Mouse (Mus musculus) intestine, embryonic 14.5 days (tissue): ENCODE results near the gene Bicral. TPM values are rescaled to one million over a fixed set of nuclear protein-coding genes. Genes with fewer than 3 reads are reported as not detected.
"Not testable (repeated sequence)": the region's sequence is repeated elsewhere in the genome, so short reads cannot be mapped to it uniquely, and the experiment has no call there.

Source experiments
- ATAC-seq: fragments of 200-750 bp; cut with Nextera tagmentation; replicated peaks from 2 replicates; pipeline ENCODE4 v1.8.0; 2017; ENCODE audit warnings: low read depth, moderate number of reproducible peaks, moderate TSS enrichment, moderate library complexity; ENCODE audit not compliant: low FRiP score, low TSS enrichment
- DNase-seq: peaks from one replicate; pipeline ENCODE4 v3.0.0-alpha.2; 2018; ENCODE audit warnings: low spot score
- H3K27ac ChIP-seq: fragments of 300-500 bp; sonication (generic); 2 replicates; pipeline ENCODE4 v1.5.1; 2014; ENCODE audit warnings: low read depth, mild to moderate bottlenecking, control low read depth
- H3K27me3 ChIP-seq: fragments of 300-500 bp; sonication (generic); replicated peaks from 2 replicates; pipeline ENCODE4 v1.6.1; 2014; ENCODE audit warnings: low read length, control low read depth; ENCODE audit not compliant: control insufficient read depth, insufficient read depth
- H3K36me3 ChIP-seq: fragments of 300-500 bp; sonication (generic); 2 replicates; pipeline ENCODE4 v1.6.1; 2014; ENCODE audit warnings: low read length, control low read depth; ENCODE audit not compliant: control insufficient read depth, insufficient read depth
- H3K4me1 ChIP-seq: fragments of 300-500 bp; sonication (generic); replicated peaks from 2 replicates; pipeline ENCODE4 v1.6.1; 2014; ENCODE audit warnings: low read length, control low read depth, mixed read lengths; ENCODE audit not compliant: control insufficient read depth, insufficient read depth
- H3K4me2 ChIP-seq: fragments of 300-500 bp; sonication (generic); 2 replicates; pipeline ENCODE4 v1.6.1; 2014; ENCODE audit warnings: low read length
- H3K4me3 ChIP-seq: fragments of 300-500 bp; sonication (generic); 2 replicates; pipeline ENCODE4 v1.5.1; 2014; ENCODE audit warnings: low read depth, low read length, control low read depth, mixed read lengths
- H3K9ac ChIP-seq: fragments of 300-500 bp; sonication (generic); 2 replicates; pipeline ENCODE4 v1.6.1; 2014; ENCODE audit warnings: mild to moderate bottlenecking, low read length
- H3K9me3 ChIP-seq: fragments of 300-500 bp; sonication (generic); 2 replicates; pipeline ENCODE4 v1.6.1; 2016; ENCODE audit warnings: low read length, control low read depth; ENCODE audit not compliant: control insufficient read depth
- WGBS: fragments of 180-500 bp; shearing (Covaris S2); extraction: QIAGEN DNeasy Blood & Tissue Kit; methylation state at CpG from one replicate; pipeline ENCODE4 v1.1.7; 2014; 5-methylcytosine and 5-hydroxymethylcytosine counted together
- polyA plus RNA-seq: library from polyadenylated mRNA; unstranded; fragments of >200 nt; fragmentation: Nextera tagmentation; extraction: Ambion mirVana; gene quantifications from 2 replicates; pipeline ENCODE4 v1.2.1, GENCODE M21; 2014

Gene Bicral
- polyA plus RNA-seq, 1 experiment from 2014 or later, result 5.5 TPM

- Histone ChIP-seq H3K27me3 (no peaks in the 10 kb centered on the region), H3K9ac (no peak overlapping the region), H3K4me3 (no peak overlapping the region), H3K36me3 (peaks cover 69% of the 10 kb centered on the region), H3K4me2 (no peak overlapping the region), H3K27ac (no peak overlapping the region), H3K4me1 (no peaks in the 10 kb centered on the region), H3K9me3 (no peaks in the 10 kb centered on the region)
- 89% methylated on average over 10 of the region's 10 CpGs for WGBS
- no peak for ATAC-seq
- DNase-seq, result no peak
Measured at GRCm38 (mm10) chr17:46808376-46808775, 49.9 kb downstream of the Bicral start.

- no peak for DNase-seq
- Histone ChIP-seq H3K4me2 (no peak overlapping the region), H3K9me3 (no peaks in the 10 kb centered on the region), H3K4me1 (no peaks in the 10 kb centered on the region), H3K4me3 (no peak overlapping the region), H3K9ac (no peak overlapping the region), H3K27me3 (no peaks in the 10 kb centered on the region), H3K27ac (no peak overlapping the region), H3K36me3 (peaks cover 43% of the 10 kb centered on the region)
- ATAC-seq, result no peak
- 87% methylated on average over 6 of the region's 6 CpGs for WGBS
Measured at GRCm38 (mm10) chr17:46801761-46802160, 56.5 kb downstream of the Bicral start.

GRCm38 (mm10) chr17:46799680-46800079 lies 58.6 kb downstream of the Bicral start:
- Histone ChIP-seq H3K4me1 (no peaks in the 10 kb centered on the region), H3K9me3 (no peaks in the 10 kb centered on the region), H3K4me2 (no peak overlapping the region), H3K4me3 (no peak overlapping the region), H3K27me3 (no peaks in the 10 kb centered on the region), H3K27ac (no peak overlapping the region), H3K36me3 (peaks cover 23% of the 10 kb centered on the region), H3K9ac (no peak overlapping the region)
- 80% methylated on average over 10 of the region's 10 CpGs for WGBS
- DNase-seq, result no peak
- ATAC-seq, result no peak

- ATAC-seq (no peak), DNase-seq (no peak)
- H3K4me3 ChIP-seq, result no peak overlapping the region
- peaks cover 20% of the 10 kb centered on the region for H3K36me3 ChIP-seq
- H3K27me3 ChIP-seq, result no peaks in the 10 kb centered on the region
- H3K9me3 ChIP-seq, result no peaks in the 10 kb centered on the region
- no peaks in the 10 kb centered on the region for H3K4me1 ChIP-seq
- H3K4me2 ChIP-seq, result no peak overlapping the region
- H3K9ac ChIP-seq, result no peak overlapping the region
- no peak overlapping the region for H3K27ac ChIP-seq
- WGBS, result 56% methylated on average over 8 of the region's 8 CpGs
Measured at GRCm38 (mm10) chr17:46797386-46797785, 60.9 kb downstream of the Bicral start.

- no peak for ATAC-seq
- WGBS, result 86% methylated on average over 4 of the region's 4 CpGs
- no peak overlapping the region for H3K9ac ChIP-seq
- H3K27ac ChIP-seq, result no peak overlapping the region
- no peak overlapping the region for H3K4me3 ChIP-seq
- no peak overlapping the region for H3K4me2 ChIP-seq
- H3K9me3 ChIP-seq, result no peaks in the 10 kb centered on the region
- H3K27me3 ChIP-seq, result no peaks in the 10 kb centered on the region
- peaks cover 20% of the 10 kb centered on the region for H3K36me3 ChIP-seq
- H3K4me1 ChIP-seq, result no peaks in the 10 kb centered on the region
- no peak for DNase-seq
Measured at GRCm38 (mm10) chr17:46796743-46797142, 61.5 kb downstream of the Bicral start.

GRCm38 (mm10) chr17:46792963-46793362 lies 65.3 kb downstream of the Bicral start:
- H3K4me3 ChIP-seq, result no peak overlapping the region
- DNase-seq (no peak), ATAC-seq (no peak)
- no peaks in the 10 kb centered on the region for H3K4me1 ChIP-seq
- no peaks in the 10 kb centered on the region for H3K27me3 ChIP-seq
- H3K27ac ChIP-seq, result no peak overlapping the region
- H3K4me2 ChIP-seq, result no peak overlapping the region
- H3K9me3 ChIP-seq, result no peaks in the 10 kb centered on the region
- no peaks in the 10 kb centered on the region for H3K36me3 ChIP-seq
- 87% methylated on average over 2 of the region's 2 CpGs for WGBS
- H3K9ac ChIP-seq, result no peak overlapping the region

GRCm38 (mm10) chr17:46787974-46788373 lies 70.3 kb downstream of the Bicral start:
- not testable (repeated sequence) for H3K36me3 ChIP-seq, H3K27ac ChIP-seq, H3K27me3 ChIP-seq, H3K9ac ChIP-seq, H3K4me1 ChIP-seq, H3K9me3 ChIP-seq, ATAC-seq, DNase-seq, H3K4me3 ChIP-seq, H3K4me2 ChIP-seq
- 66% methylated on average over 2 of the region's 2 CpGs for WGBS

- Histone ChIP-seq H3K27ac (no peak overlapping the region), H3K4me1 (no peaks in the 10 kb centered on the region), H3K27me3 (no peaks in the 10 kb centered on the region), H3K9me3 (no peaks in the 10 kb centered on the region), H3K36me3 (no peaks in the 10 kb centered on the region), H3K9ac (no peak overlapping the region), H3K4me3 (no peak overlapping the region), H3K4me2 (no peak overlapping the region)
- no peak for DNase-seq
- no peak for ATAC-seq
- WGBS, result 91% methylated on average over 5 of the region's 5 CpGs
Measured at GRCm38 (mm10) chr17:46786952-46787351, 71.3 kb downstream of the Bicral start.

- Histone ChIP-seq H3K9me3 (no peaks in the 10 kb centered on the region), H3K27ac (peak overlapping the region; percentile 86), H3K4me3 (peak overlapping the region; percentile 49), H3K27me3 (no peaks in the 10 kb centered on the region), H3K9ac (no peak overlapping the region), H3K4me2 (peak overlapping the region; percentile 73), H3K4me1 (peaks cover 7% of the 10 kb centered on the region; the same call in 1 of the 2 replicates), H3K36me3 (peaks cover 27% of the 10 kb centered on the region)
- DNase-seq (no peak), ATAC-seq (no peak; the same call in 1 of the 2 replicates)
- WGBS, result 86% methylated on average over 2 of the region's 2 CpGs
Measured at GRCm38 (mm10) chr17:46783222-46783565, 75.1 kb downstream of the Bicral start.
